Mouse (Mus musculus): ENCODE results near the gene Bloc1s3. TPM values are rescaled to one million over a fixed set of nuclear protein-coding genes. Genes with fewer than 3 reads are reported as not detected.

Bloc1s3 gene
- total and polyA plus RNA-seq, 3 experiments: 6.1 to 7.5 TPM; not detected in 1

DNA sequence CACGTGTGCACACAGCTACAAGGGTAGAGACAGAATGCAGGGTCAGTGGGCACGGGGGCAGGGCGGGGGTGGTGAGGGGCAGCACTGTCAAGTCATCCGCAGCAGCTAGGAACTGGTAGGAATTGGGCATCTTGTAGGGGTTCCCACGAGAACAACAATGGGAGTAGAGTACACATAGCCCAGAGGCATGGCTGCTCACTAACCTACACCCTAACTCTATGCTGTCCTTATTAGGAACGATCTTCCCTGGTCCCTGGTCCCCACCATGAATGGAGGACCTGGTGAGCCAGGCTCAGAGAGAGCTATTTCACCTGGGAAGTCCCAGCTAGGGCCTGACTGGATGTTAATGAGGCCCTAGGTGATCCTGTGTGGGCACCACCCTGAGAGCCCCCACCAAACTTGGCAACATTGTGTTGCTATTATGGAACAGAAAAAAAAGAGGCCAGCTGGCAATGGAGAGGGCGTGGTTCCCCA, 33.6 kb upstream of the Bloc1s3 start:
- no peak overlapping the region for H3K27ac ChIP-seq (ENCODE audit: control insufficient read depth, low read depth, low read length)
- TF ChIP-seq CHD2 (IDR thresholded peaks at IDR 0.05; ENCODE audit: low read length) (no peak), BHLHE40 (IDR thresholded peaks at IDR 0.05; ENCODE audit: borderline replicate concordance, low read depth, low read length) (no peak), EP300 (IDR thresholded peaks at IDR 0.05; ENCODE audit: low read depth in 1 of 2, low read length in 2 of 2) (no peak), SMC3 (IDR thresholded peaks at IDR 0.05; ENCODE audit: low read depth, low read length) (no peak), CTCF (IDR thresholded peaks at IDR 0.05 in 2 of 3, conservative IDR thresholded peaks at IDR 0.05 in 1 of 3; ENCODE audit: control insufficient read depth in 1 of 3, insufficient read depth in 1 of 3, low read depth in 2 of 3, low read length in 3 of 3, poor library complexity in 1 of 3, severe bottlenecking in 1 of 3) (no peak), ZKSCAN1 (IDR thresholded peaks at IDR 0.05; ENCODE audit: low read depth, low read length) (no peak), UBTF (IDR thresholded peaks at IDR 0.05; ENCODE audit: borderline replicate concordance, insufficient read depth, low read depth, low read length) (no peak), MAX (IDR thresholded peaks at IDR 0.05; ENCODE audit: low read length) (no peak), RCOR1 (IDR thresholded peaks at IDR 0.05; ENCODE audit: low read depth, low read length) (no peak), SIN3A (IDR thresholded peaks at IDR 0.05; ENCODE audit: low read length) (no peak), NELFE (IDR thresholded peaks at IDR 0.05; ENCODE audit: low read depth, low read length) (no peak), USF2 (IDR thresholded peaks at IDR 0.05; ENCODE audit: borderline replicate concordance in 1 of 2, insufficient read depth in 1 of 2, low read depth in 1 of 2, low read length in 2 of 2) (no peak), TCF12 (IDR thresholded peaks at IDR 0.05; ENCODE audit: low read depth, low read length) (no peak)
- H3K4me3 ChIP-seq (ENCODE audit: control insufficient read depth in 1 of 2, insufficient read depth in 1 of 2, low read depth in 2 of 2, low read length in 2 of 2): no peak overlapping the region
- H3K9me3 ChIP-seq (replicated peaks; ENCODE audit: insufficient read depth, low read length): no peaks in the 10 kb centered on the region
- H3K79me2 ChIP-seq (ENCODE audit: control insufficient read depth, insufficient read depth, low read length, poor library complexity): peaks cover 28% of the 10 kb centered on the region
- H3K4me1 ChIP-seq (ENCODE audit: control insufficient read depth in 1 of 2, insufficient read depth in 2 of 2, low read length in 2 of 2): no peaks in the 10 kb centered on the region
- H3K27me3 ChIP-seq (ENCODE audit: control insufficient read depth in 1 of 2, insufficient read depth in 2 of 2, low read length in 2 of 2): no peaks in the 10 kb centered on the region
- no peak for DNase-seq (ENCODE audit: low read depth, low spot score)
- H3K36me3 ChIP-seq (ENCODE audit: control insufficient read depth in 1 of 2, insufficient read depth in 2 of 2, low read length in 2 of 2): peaks cover 0 to 2% of the 10 kb centered on the region in 2 experiments; a peak in 1 of 4 replicates
- H3K9ac ChIP-seq (ENCODE audit: control insufficient read depth, low read depth, low read length, poor library complexity, severe bottlenecking): no peak overlapping the region

DNA sequence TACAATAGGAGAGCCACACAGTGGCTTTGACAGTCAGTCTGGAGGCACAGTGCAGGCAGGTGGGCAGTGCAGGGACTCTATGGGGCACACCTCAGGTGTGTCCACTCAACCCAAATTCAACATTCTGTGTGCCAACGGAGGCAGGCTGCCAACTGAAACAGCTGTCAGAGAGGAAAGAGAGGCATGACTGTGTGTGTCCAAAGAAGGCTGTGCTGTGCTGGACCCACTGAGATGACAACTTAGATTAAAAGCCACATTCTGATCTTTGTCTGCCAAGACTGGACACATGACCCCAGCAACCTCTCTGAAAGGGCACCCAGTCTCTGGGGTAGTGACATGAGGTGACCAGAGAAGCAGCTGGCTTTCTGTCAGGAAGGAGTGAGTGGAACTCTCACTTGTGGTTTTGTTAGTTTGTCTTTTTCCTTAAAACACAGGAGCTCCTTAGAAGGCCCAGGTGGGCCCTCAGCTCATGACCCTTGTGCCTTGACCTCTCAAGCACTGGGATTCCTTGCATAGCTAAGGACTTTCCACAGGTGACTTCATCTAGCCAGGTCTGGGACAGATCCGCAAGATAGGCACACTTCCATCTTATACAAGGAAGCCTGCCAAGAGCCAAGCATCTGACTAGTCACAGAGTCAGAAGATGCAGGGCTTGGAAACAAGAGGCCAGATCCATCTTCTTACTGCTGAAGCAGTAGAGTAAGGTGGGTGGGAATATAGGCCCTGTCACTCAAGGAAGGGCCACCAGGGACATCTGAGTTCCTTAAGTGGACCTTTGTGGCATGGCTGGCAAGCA, 32.8 kb upstream of the Bloc1s3 start:
- Histone ChIP-seq H3K9ac (ENCODE audit: control insufficient read depth, low read depth, low read length, poor library complexity, severe bottlenecking) (no peak overlapping the region), H3K36me3 (ENCODE audit: control insufficient read depth in 1 of 2, insufficient read depth in 2 of 2, low read length in 2 of 2) (peaks cover 0 to 2% of the 10 kb centered on the region in 2 experiments; a peak in 1 of 4 replicates), H3K27ac (ENCODE audit: control insufficient read depth, low read depth, low read length) (no peak overlapping the region), H3K4me3 (ENCODE audit: control insufficient read depth in 1 of 2, insufficient read depth in 1 of 2, low read depth in 2 of 2, low read length in 2 of 2) (no peak overlapping the region), H3K9me3 (replicated peaks; ENCODE audit: insufficient read depth, low read length) (no peaks in the 10 kb centered on the region), H3K79me2 (ENCODE audit: control insufficient read depth, insufficient read depth, low read length, poor library complexity) (peaks cover 28% of the 10 kb centered on the region), H3K4me1 (ENCODE audit: control insufficient read depth in 1 of 2, insufficient read depth in 2 of 2, low read length in 2 of 2) (no peaks in the 10 kb centered on the region), H3K27me3 (ENCODE audit: control insufficient read depth in 1 of 2, insufficient read depth in 2 of 2, low read length in 2 of 2) (no peaks in the 10 kb centered on the region)
- DNase-seq (ENCODE audit: low read depth, low spot score): no peak
- TF ChIP-seq TAL1 (IDR thresholded peaks at IDR 0.05; ENCODE audit: low read length) (no peak), MYB (IDR thresholded peaks at IDR 0.05; ENCODE audit: low read depth, low read length) (no peak), MXI1 (IDR thresholded peaks at IDR 0.05; ENCODE audit: low read depth, low read length) (no peak), E2F4 (IDR thresholded peaks at IDR 0.05; ENCODE audit: borderline replicate concordance, low read depth, low read length) (no peak), TCF12 (IDR thresholded peaks at IDR 0.05; ENCODE audit: low read depth, low read length) (no peak), HCFC1 (IDR thresholded peaks at IDR 0.05; ENCODE audit: low read depth, low read length) (no peak), SMC3 (IDR thresholded peaks at IDR 0.05; ENCODE audit: low read depth, low read length) (no peak), MAX (IDR thresholded peaks at IDR 0.05; ENCODE audit: low read length) (no peak), ETS1 (IDR thresholded peaks at IDR 0.05; ENCODE audit: low read depth, low read length) (no peak), CHD1 (IDR thresholded peaks at IDR 0.05; ENCODE audit: low read depth, low read length) (no peak), RCOR1 (IDR thresholded peaks at IDR 0.05; ENCODE audit: low read depth, low read length) (no peak)
